Mouse (Mus musculus): ENCODE measurements at regions not wholly inside any gene's neighbourhood (a gene's known extent, or its start where the extent isn't known, plus 50 kb on each side); places are given as distances from the start of the nearest gene placed in this dataset.

DNA sequence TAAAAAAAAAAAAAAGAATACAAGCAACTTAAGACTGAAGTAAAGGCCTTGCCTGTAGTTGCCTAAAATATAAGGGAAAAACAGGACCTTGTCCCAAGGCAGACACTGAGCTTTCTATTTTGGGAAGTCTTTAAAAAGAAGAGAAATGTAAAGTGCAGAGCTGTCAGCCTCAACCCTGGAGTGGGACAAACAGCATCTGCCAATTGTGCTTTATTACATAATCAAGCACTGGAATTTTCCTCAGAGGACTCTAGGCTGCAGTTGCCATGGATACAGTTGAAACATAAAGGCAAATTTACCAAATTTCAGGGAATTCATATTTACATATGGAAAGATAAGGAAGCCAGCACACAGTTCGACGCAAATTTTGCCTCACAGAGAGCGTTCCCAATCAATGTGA, 406.7 kb downstream of the Gm597 start:
- no peaks in the 10 kb centered on the region for H3K36me3 ChIP-seq (ENCODE audit: control insufficient read depth, insufficient read depth, low read length)
- H3K9me3 ChIP-seq (ENCODE audit: control insufficient read depth, low read length) = no peaks in the 10 kb centered on the region
- WGBS = 75% methylated on average over 3 of the region's 3 CpGs
- no peaks in the 10 kb centered on the region for H3K27me3 ChIP-seq (replicated peaks; ENCODE audit: control insufficient read depth, insufficient read depth, low read length)
- DNase-seq (ENCODE audit: low spot score) = peak; percentile 26
- H3K27ac ChIP-seq (replicated peaks; ENCODE audit: low read depth, low read length) = no peak overlapping the region
- no peak for ATAC-seq (ENCODE audit: low read depth)
- no peak overlapping the region for H3K4me2 ChIP-seq (ENCODE audit: low read depth, low read length)
- H3K9ac ChIP-seq (ENCODE audit: low read depth, low read length) = no peak overlapping the region
- no peaks in the 10 kb centered on the region for H3K4me1 ChIP-seq (ENCODE audit: control insufficient read depth, insufficient read depth, low read length)
- no peak overlapping the region for H3K4me3 ChIP-seq (ENCODE audit: low read depth, low read length)

DNA sequence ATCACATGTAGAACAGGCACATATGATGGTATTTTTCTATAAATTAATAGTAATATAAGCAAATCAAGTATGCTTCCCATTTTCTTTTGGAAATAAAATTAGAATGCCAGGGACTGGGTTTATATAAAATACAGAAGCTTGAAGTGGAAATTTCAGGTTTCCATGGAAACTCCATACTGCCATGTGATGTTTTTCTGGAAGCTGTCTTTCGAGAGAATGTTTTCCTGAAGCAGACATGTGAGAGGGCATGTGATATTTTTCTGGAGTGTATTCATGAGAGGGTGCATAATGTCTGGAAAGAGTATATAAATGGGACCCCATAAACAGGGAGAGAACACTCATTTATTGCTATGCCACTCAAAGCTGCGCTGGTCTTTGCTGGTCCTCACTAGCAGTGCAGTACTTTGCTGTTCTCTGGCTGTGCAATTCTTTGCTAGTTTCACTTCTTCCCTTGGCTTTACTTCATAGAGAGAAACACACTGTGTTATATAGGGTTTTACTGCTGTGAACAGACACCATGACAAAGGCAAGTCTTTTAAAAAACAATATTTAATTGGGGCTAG, 430.6 kb downstream of the Gm597 start:
- H3K27me3 ChIP-seq (replicated peaks; ENCODE audit: control insufficient read depth, insufficient read depth, low read length) = no peaks in the 10 kb centered on the region
- no peak overlapping the region for H3K27ac ChIP-seq (replicated peaks; ENCODE audit: low read depth, low read length)
- no peak overlapping the region for H3K9ac ChIP-seq (ENCODE audit: low read depth, low read length)
- WGBS = 70% methylated on average over 2 of the region's 2 CpGs
- H3K4me3 ChIP-seq (ENCODE audit: low read depth, low read length) = no peak overlapping the region
- H3K4me2 ChIP-seq (ENCODE audit: low read depth, low read length) = no peak overlapping the region
- no peaks in the 10 kb centered on the region for H3K4me1 ChIP-seq (ENCODE audit: control insufficient read depth, insufficient read depth, low read length)
- H3K36me3 ChIP-seq (ENCODE audit: control insufficient read depth, insufficient read depth, low read length) = no peaks in the 10 kb centered on the region
- H3K9me3 ChIP-seq (ENCODE audit: control insufficient read depth, low read length) = no peaks in the 10 kb centered on the region
- ATAC-seq (ENCODE audit: low read depth) (no peak), DNase-seq (ENCODE audit: low spot score) (no peak)

DNA sequence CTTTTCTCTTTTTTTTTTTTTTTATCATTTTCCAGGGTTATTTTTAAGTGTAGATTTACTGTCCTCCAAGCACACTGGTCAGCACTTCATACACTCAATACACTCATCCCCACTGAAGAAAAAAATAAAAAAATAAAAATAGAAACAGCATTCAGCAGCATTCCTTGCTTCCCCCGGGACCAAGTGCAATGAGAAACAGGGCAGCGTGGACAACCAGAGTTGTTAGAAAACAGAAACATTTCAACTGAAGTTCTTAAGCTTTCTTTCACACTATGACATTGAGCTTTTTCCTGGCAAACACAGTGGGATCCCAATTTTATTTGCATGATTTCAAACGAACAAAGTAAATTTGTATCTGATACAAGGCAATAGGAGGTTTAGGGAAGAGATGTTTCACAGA, 431.5 kb downstream of the Gm597 start:
- H3K4me3 ChIP-seq (ENCODE audit: low read depth, low read length) = no peak overlapping the region
- no peaks in the 10 kb centered on the region for H3K36me3 ChIP-seq (ENCODE audit: control insufficient read depth, insufficient read depth, low read length)
- no peaks in the 10 kb centered on the region for H3K27me3 ChIP-seq (replicated peaks; ENCODE audit: control insufficient read depth, insufficient read depth, low read length)
- no peak for ATAC-seq (ENCODE audit: low read depth)
- no peaks in the 10 kb centered on the region for H3K4me1 ChIP-seq (ENCODE audit: control insufficient read depth, insufficient read depth, low read length)
- H3K9ac ChIP-seq (ENCODE audit: low read depth, low read length) = no peak overlapping the region
- WGBS = 44% methylated on average over 3 of the region's 3 CpGs
- H3K9me3 ChIP-seq (ENCODE audit: control insufficient read depth, low read length) = no peaks in the 10 kb centered on the region
- no peak overlapping the region for H3K4me2 ChIP-seq (ENCODE audit: low read depth, low read length)
- H3K27ac ChIP-seq (replicated peaks; ENCODE audit: low read depth, low read length) = no peak overlapping the region
- DNase-seq (ENCODE audit: low spot score) = peak; percentile 58

DNA sequence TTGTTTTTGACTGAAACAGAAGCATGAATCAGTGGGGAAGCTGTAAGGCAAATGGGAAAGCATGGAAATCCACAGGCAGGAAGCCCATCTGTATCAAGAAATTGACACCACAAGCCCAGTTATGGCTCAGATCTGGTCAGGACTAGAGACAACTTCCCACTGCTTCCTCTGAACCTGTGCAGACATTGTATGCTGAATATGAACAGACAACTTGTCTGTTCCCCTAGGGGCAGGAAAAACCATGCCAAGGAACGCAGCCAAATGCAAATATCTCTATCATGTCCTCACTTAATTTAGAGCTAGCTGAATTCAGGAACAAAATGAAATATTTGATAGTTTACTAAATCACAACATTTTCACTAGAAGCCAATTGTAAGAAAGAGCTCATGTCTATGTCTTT, 440.0 kb downstream of the Gm597 start:
- Histone ChIP-seq H3K4me1 (ENCODE audit: control insufficient read depth, insufficient read depth, low read length) (no peaks in the 10 kb centered on the region), H3K9ac (ENCODE audit: low read depth, low read length) (no peak overlapping the region), H3K9me3 (ENCODE audit: control insufficient read depth, low read length) (no peaks in the 10 kb centered on the region), H3K27me3 (replicated peaks; ENCODE audit: control insufficient read depth, insufficient read depth, low read length) (no peaks in the 10 kb centered on the region), H3K4me2 (ENCODE audit: low read depth, low read length) (no peak overlapping the region), H3K36me3 (ENCODE audit: control insufficient read depth, insufficient read depth, low read length) (no peaks in the 10 kb centered on the region), H3K4me3 (ENCODE audit: low read depth, low read length) (no peak overlapping the region), H3K27ac (replicated peaks; ENCODE audit: low read depth, low read length) (no peak overlapping the region)
- WGBS = 47% methylated on average over 1 of the region's 1 CpGs
- peak; percentile 38 for DNase-seq (ENCODE audit: low spot score)
- ATAC-seq (ENCODE audit: low read depth) = no peak

DNA sequence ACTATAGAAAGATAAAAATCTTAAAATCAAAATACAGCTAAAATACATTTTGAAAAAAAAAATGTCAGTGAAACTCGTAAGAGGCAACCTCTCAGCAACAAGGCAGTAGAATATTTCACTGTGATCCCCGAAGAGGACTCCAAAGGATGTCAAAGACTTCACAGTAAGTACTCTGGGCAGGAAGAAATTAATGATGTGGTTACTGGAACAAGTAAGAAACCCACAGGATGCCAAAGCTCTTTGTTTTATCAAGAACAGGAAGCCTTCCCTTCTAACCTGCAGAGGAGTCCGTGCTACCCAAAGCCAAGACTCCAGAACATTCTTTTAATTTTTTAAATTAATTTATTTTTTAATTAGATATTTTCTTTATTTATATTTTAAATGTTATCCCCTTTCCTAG, 445.7 kb downstream of the Gm597 start:
- no peaks in the 10 kb centered on the region for H3K4me1 ChIP-seq (ENCODE audit: control insufficient read depth, insufficient read depth, low read length)
- no peaks in the 10 kb centered on the region for H3K9me3 ChIP-seq (ENCODE audit: control insufficient read depth, low read length)
- H3K4me3 ChIP-seq (ENCODE audit: low read depth, low read length) = no peak overlapping the region
- 71% methylated on average over 3 of the region's 3 CpGs for WGBS
- H3K27me3 ChIP-seq (replicated peaks; ENCODE audit: control insufficient read depth, insufficient read depth, low read length) = no peaks in the 10 kb centered on the region
- no peaks in the 10 kb centered on the region for H3K36me3 ChIP-seq (ENCODE audit: control insufficient read depth, insufficient read depth, low read length)
- ATAC-seq (ENCODE audit: low read depth) (no peak), DNase-seq (ENCODE audit: low spot score) (no peak)
- no peak overlapping the region for H3K4me2 ChIP-seq (ENCODE audit: low read depth, low read length)
- H3K9ac ChIP-seq (ENCODE audit: low read depth, low read length) = no peak overlapping the region
- H3K27ac ChIP-seq (replicated peaks; ENCODE audit: low read depth, low read length) = no peak overlapping the region

DNA sequence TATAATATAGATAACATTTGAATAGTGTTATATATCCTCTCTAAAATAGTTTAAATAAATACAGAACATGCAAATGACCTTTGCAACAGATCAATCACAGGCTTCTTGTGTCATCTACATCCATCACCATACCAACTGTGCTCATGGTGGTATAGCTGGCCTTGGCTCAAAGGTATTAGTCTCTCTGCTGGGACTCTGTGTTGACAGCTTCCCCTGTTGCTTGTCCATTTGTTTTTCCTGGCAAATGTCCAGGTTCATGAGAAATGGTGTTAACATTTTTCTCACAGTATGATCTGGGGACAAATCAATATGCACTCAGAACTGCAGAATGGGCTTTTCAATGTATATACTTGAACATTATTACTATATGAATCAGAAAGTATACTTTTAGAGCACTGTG, 448.0 kb downstream of the Gm597 start:
- DNase-seq (ENCODE audit: low spot score) (peak; percentile 9), ATAC-seq (ENCODE audit: low read depth) (no peak)
- Histone ChIP-seq H3K4me3 (ENCODE audit: low read depth, low read length) (no peak overlapping the region), H3K4me2 (ENCODE audit: low read depth, low read length) (no peak overlapping the region), H3K9me3 (ENCODE audit: control insufficient read depth, low read length) (no peaks in the 10 kb centered on the region), H3K27me3 (replicated peaks; ENCODE audit: control insufficient read depth, insufficient read depth, low read length) (no peaks in the 10 kb centered on the region), H3K36me3 (ENCODE audit: control insufficient read depth, insufficient read depth, low read length) (no peaks in the 10 kb centered on the region), H3K27ac (replicated peaks; ENCODE audit: low read depth, low read length) (no peak overlapping the region), H3K4me1 (ENCODE audit: control insufficient read depth, insufficient read depth, low read length) (no peaks in the 10 kb centered on the region), H3K9ac (ENCODE audit: low read depth, low read length) (no peak overlapping the region)

DNA sequence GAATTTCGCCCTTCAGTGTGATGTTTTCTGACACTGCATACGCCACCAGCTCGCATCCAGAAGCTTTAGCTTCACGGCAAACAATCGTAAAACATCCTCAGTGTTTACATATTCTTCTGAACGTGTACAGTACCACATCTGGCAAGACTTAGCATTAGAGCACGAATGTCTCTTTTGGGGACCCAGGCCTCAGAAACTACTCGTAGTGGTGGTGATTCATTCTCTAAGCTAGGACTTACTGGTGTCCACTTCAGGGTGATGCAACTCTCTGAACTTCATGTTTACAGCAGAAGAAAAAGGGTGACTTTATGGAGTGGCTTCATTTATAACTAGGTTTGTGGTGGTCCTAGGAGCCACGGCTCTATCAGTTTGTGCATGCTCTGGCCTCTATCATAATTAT, 451.1 kb downstream of the Gm597 start:
- Histone ChIP-seq H3K27ac (replicated peaks; ENCODE audit: low read depth, low read length) (no peak overlapping the region), H3K4me1 (ENCODE audit: control insufficient read depth, insufficient read depth, low read length) (no peaks in the 10 kb centered on the region), H3K9ac (ENCODE audit: low read depth, low read length) (no peak overlapping the region), H3K9me3 (ENCODE audit: control insufficient read depth, low read length) (no peaks in the 10 kb centered on the region), H3K27me3 (replicated peaks; ENCODE audit: control insufficient read depth, insufficient read depth, low read length) (no peaks in the 10 kb centered on the region), H3K4me2 (ENCODE audit: low read depth, low read length) (no peak overlapping the region), H3K36me3 (ENCODE audit: control insufficient read depth, insufficient read depth, low read length) (no peaks in the 10 kb centered on the region), H3K4me3 (ENCODE audit: low read depth, low read length) (no peak overlapping the region)
- DNase-seq (ENCODE audit: low spot score) = no peak
- no peak for ATAC-seq (ENCODE audit: low read depth)
- WGBS = 62% methylated on average over 9 of the region's 9 CpGs

DNA sequence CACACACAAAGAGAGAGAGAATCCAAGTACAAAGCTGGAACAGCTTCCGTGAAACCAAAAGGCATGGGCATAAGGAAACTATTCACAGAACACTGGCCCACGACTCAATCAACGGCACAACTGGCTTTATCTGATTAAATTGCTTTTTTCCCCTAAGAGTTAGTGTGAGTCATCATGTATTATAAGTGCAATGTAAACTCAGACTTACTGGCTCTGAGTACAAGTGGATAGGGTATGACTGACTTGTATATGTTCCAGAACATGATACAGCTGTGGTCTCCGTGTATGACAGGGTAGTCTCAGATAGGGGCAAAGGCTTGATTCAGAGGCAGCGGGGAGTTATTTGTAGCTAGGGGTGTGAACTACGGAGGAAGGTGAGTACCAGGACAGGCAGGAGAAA, 451.5 kb downstream of the Gm597 start:
- H3K9ac ChIP-seq (ENCODE audit: low read depth, low read length) = no peak overlapping the region
- no peaks in the 10 kb centered on the region for H3K9me3 ChIP-seq (ENCODE audit: control insufficient read depth, low read length)
- H3K27me3 ChIP-seq (replicated peaks; ENCODE audit: control insufficient read depth, insufficient read depth, low read length) = no peaks in the 10 kb centered on the region
- H3K27ac ChIP-seq (replicated peaks; ENCODE audit: low read depth, low read length) = no peak overlapping the region
- no peaks in the 10 kb centered on the region for H3K4me1 ChIP-seq (ENCODE audit: control insufficient read depth, insufficient read depth, low read length)
- DNase-seq (ENCODE audit: low spot score) (peak; percentile 43), ATAC-seq (ENCODE audit: low read depth) (no peak)
- no peaks in the 10 kb centered on the region for H3K36me3 ChIP-seq (ENCODE audit: control insufficient read depth, insufficient read depth, low read length)
- H3K4me2 ChIP-seq (ENCODE audit: low read depth, low read length) = no peak overlapping the region
- H3K4me3 ChIP-seq (ENCODE audit: low read depth, low read length) = no peak overlapping the region
- 41% methylated on average over 6 of the region's 6 CpGs for WGBS

DNA sequence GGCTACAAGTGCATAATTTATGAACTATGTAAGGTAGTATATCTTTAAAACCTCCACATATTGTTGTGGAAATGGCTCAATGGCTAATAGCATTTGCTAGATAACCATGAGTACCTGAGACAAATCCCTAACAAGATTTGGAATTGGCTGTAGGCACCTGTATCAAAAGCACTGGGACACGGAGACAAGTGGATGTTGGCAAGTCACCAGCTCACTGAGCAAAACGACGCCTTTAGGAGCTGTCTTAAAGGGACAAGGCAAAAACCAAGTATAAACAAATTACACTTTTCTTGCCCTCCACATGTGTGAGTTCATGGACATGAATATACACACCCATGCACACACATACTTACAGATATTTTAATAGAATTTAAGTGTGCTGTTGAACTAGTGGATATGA, 455.9 kb downstream of the Gm597 start:
- no peaks in the 10 kb centered on the region for H3K4me1 ChIP-seq (ENCODE audit: control insufficient read depth, insufficient read depth, low read length)
- no peak overlapping the region for H3K4me2 ChIP-seq (ENCODE audit: low read depth, low read length)
- H3K9me3 ChIP-seq (ENCODE audit: control insufficient read depth, low read length) = no peaks in the 10 kb centered on the region
- no peaks in the 10 kb centered on the region for H3K27me3 ChIP-seq (replicated peaks; ENCODE audit: control insufficient read depth, insufficient read depth, low read length)
- H3K27ac ChIP-seq (replicated peaks; ENCODE audit: low read depth, low read length) = no peak overlapping the region
- H3K9ac ChIP-seq (ENCODE audit: low read depth, low read length) = no peak overlapping the region
- H3K36me3 ChIP-seq (ENCODE audit: control insufficient read depth, insufficient read depth, low read length) = no peaks in the 10 kb centered on the region
- ATAC-seq (ENCODE audit: low read depth) (no peak), DNase-seq (ENCODE audit: low spot score) (no peak)
- H3K4me3 ChIP-seq (ENCODE audit: low read depth, low read length) = no peak overlapping the region
- WGBS = 65% methylated on average over 3 of the region's 3 CpGs

Data from embryonic facial prominence, embryonic 14.5 days (tissue).